ENCODE assay signal across 12 mouse cellular contexts in the genomic region with DNA sequence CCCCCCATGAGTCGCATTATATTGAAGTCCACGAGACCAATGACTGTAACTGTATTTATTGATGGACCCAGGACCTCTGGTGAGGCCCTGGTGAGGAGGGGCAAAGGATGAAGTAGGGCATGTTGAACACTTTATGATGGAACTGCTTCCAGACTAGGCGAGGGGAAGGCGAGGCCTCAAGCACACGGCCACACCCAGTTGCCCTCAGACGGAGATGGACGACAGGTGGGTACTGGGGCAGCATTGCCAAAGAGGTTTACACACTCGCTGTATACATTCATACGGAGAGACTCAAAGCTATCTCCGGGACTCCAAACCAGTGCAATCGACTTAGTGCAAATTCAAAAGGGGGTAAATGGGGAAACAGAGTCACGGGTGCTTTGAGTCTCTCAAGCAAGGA. TPM values are rescaled to one million over a fixed set of nuclear protein-coding genes. Genes with fewer than 3 reads are reported as not detected.
DNase-seq lines count a peak whose midpoint lies in the region; ATAC-seq lines count a peak whose summit lies in the region.
"Had no signal": no experiment of that assay in that cellular context is flagged by ENCODE, and none has a peak within 500 bp of the region (broad histone marks: within the 10 kb centered on the region; RNA-seq: fewer than 3 reads in every experiment).

No protein-coding gene starts in this region.

- H3K4me2 ChIP-seq in hindbrain, embryonic 14.5 days (replicated peaks): no peak overlapping the region
- H3K4me2 ChIP-seq in embryonic facial prominence, embryonic 11.5 days (ENCODE audit: low read depth, low read length): peak overlapping the region; percentile 56
- H3K4me2 ChIP-seq in embryonic facial prominence, embryonic 13.5 days: peak overlapping the region; percentile 63
- 0 out of 2 replicates have a peak overlapping the region, but pooled peaks have one; percentile 66 for H3K4me2 ChIP-seq in liver, embryonic 12.5 days
- H3K4me2 ChIP-seq: hindbrain, embryonic 13.5 days; midbrain, embryonic 11.5 days had no signal

- no peak overlapping the region for H3K27ac ChIP-seq in hindbrain, embryonic 10.5 days
- no peak overlapping the region for H3K27ac ChIP-seq in hindbrain, embryonic 14.5 days
- peak overlapping the region; percentile 47; the same call in 1 of the 2 replicates for H3K27ac ChIP-seq in embryonic facial prominence, embryonic 11.5 days (replicated peaks; ENCODE audit: low read depth, low read length)
- H3K27ac ChIP-seq in embryonic facial prominence, embryonic 13.5 days: peak overlapping the region; percentile 99
- peak overlapping the region; percentile 80; the same call in 1 of the 2 replicates for H3K27ac ChIP-seq in liver, embryonic 12.5 days
- H3K27ac ChIP-seq: hindbrain, embryonic 13.5 days had no signal

- H3K9ac ChIP-seq in hindbrain, embryonic 14.5 days: no peak overlapping the region
- peak overlapping the region; percentile 19; the same call in 1 of the 2 replicates for H3K9ac ChIP-seq in embryonic facial prominence, embryonic 11.5 days (replicated peaks; ENCODE audit: low read length)
- peak overlapping the region; percentile 84 for H3K9ac ChIP-seq in embryonic facial prominence, embryonic 13.5 days
- no peak overlapping the region for H3K9ac ChIP-seq in liver, embryonic 12.5 days
- H3K9ac ChIP-seq: hindbrain, embryonic 13.5 days had no signal

- peaks cover 27% of the 10 kb centered on the region for H3K27me3 ChIP-seq in hindbrain, embryonic 10.5 days (ENCODE audit: insufficient read depth, poor library complexity, severe bottlenecking)
- H3K27me3 ChIP-seq in hindbrain, embryonic 14.5 days (ENCODE audit: control insufficient read depth, insufficient read depth, low read length): 0 out of 2 replicates have a peak, but pooled peaks cover 7% of the 10 kb centered on the region
- H3K27me3 ChIP-seq in embryonic facial prominence, embryonic 11.5 days (ENCODE audit: control insufficient read depth, insufficient read depth, low read length): no peaks in the 10 kb centered on the region
- no peaks in the 10 kb centered on the region for H3K27me3 ChIP-seq in embryonic facial prominence, embryonic 13.5 days
- peaks cover 9% of the 10 kb centered on the region; the same call in 1 of the 2 replicates for H3K27me3 ChIP-seq in liver, embryonic 12.5 days (replicated peaks)

- H3K4me3 ChIP-seq in hindbrain, embryonic 10.5 days: peak overlapping the region; percentile 45; the same call in 1 of the 2 replicates
- H3K4me3 ChIP-seq in hindbrain, embryonic 14.5 days (replicated peaks; ENCODE audit: low read length): no peak overlapping the region
- H3K4me3 ChIP-seq in embryonic facial prominence, embryonic 11.5 days (ENCODE audit: low read depth, low read length): peak overlapping the region; percentile 45
- H3K4me3 ChIP-seq in embryonic facial prominence, embryonic 13.5 days: peak overlapping the region; percentile 53
- 0 out of 2 replicates have a peak overlapping the region, but pooled peaks have one; percentile 12 for H3K4me3 ChIP-seq in liver, embryonic 12.5 days

- no peaks in the 10 kb centered on the region for H3K36me3 ChIP-seq in hindbrain, embryonic 10.5 days
- no peaks in the 10 kb centered on the region for H3K36me3 ChIP-seq in hindbrain, embryonic 14.5 days (replicated peaks; ENCODE audit: control insufficient read depth, insufficient read depth)
- no peaks in the 10 kb centered on the region for H3K36me3 ChIP-seq in embryonic facial prominence, embryonic 11.5 days (replicated peaks; ENCODE audit: control insufficient read depth, insufficient read depth, low read depth, low read length)
- peaks cover 5% of the 10 kb centered on the region; the same call in 1 of the 2 replicates for H3K36me3 ChIP-seq in embryonic facial prominence, embryonic 13.5 days
- no peaks in the 10 kb centered on the region for H3K36me3 ChIP-seq in liver, embryonic 12.5 days
- H3K36me3 ChIP-seq: hindbrain, embryonic 13.5 days had no signal

- H3K9me3 ChIP-seq in hindbrain, embryonic 10.5 days: peaks cover 9% of the 10 kb centered on the region
- peaks cover 8% of the 10 kb centered on the region for H3K9me3 ChIP-seq in hindbrain, embryonic 14.5 days (ENCODE audit: control insufficient read depth, low read length)
- H3K9me3 ChIP-seq in embryonic facial prominence, embryonic 11.5 days (replicated peaks; ENCODE audit: control insufficient read depth, low read length): no peaks in the 10 kb centered on the region
- peaks cover 12% of the 10 kb centered on the region for H3K9me3 ChIP-seq in embryonic facial prominence, embryonic 13.5 days
- peaks cover 12% of the 10 kb centered on the region; the same call in 1 of the 2 replicates for H3K9me3 ChIP-seq in liver, embryonic 12.5 days (replicated peaks)

- ATAC-seq in hindbrain, embryonic 14.5 days (ENCODE audit: low FRiP score): no peak
- no peak for ATAC-seq in embryonic facial prominence, embryonic 11.5 days (replicated peaks; ENCODE audit: insufficient number of reproducible peaks, low FRiP score, low TSS enrichment, low read depth)
- no peak for ATAC-seq in embryonic facial prominence, embryonic 13.5 days (ENCODE audit: insufficient number of reproducible peaks, insufficient read depth, low FRiP score, low TSS enrichment, low read depth)
- no peak for ATAC-seq in liver, embryonic 12.5 days

- DNase-seq in hindbrain, embryonic 10.5 days (ENCODE audit: low spot score): no peak
- no peak for DNase-seq in hindbrain, embryonic 14.5 days (ENCODE audit: low spot score)
- no peak for DNase-seq in embryonic facial prominence, embryonic 11.5 days (ENCODE audit: low spot score)
- no peak for DNase-seq in testis, postnatal 10 days (ENCODE audit: low spot score)
- no peak for DNase-seq in left cerebral cortex, adult 9 months (ENCODE audit: low spot score in 2 of 2)
- DNase-seq in adrenal gland, adult 2 months: no peak
- DNase-seq: cerebellum, adult 8-10 months; left cerebral cortex, postnatal 4 days had no signal

- WGBS in hindbrain, embryonic 10.5 days: 91% methylated on average over 12 of the region's 12 CpGs
- WGBS in hindbrain, embryonic 14.5 days: 91% methylated on average over 12 of the region's 12 CpGs
- WGBS in embryonic facial prominence, embryonic 11.5 days: 85% methylated on average over 12 of the region's 12 CpGs
- WGBS in embryonic facial prominence, embryonic 13.5 days: 84% methylated on average over 12 of the region's 12 CpGs
- WGBS in liver, embryonic 12.5 days (ENCODE audit: insufficient replicate concordance): 71% methylated on average over 12 of the region's 12 CpGs

- H3K4me1 ChIP-seq in hindbrain, embryonic 10.5 days (replicated peaks): peaks cover 74% of the 10 kb centered on the region
- H3K4me1 ChIP-seq in hindbrain, embryonic 14.5 days (replicated peaks; ENCODE audit: control insufficient read depth, insufficient read depth, low read length): no peaks in the 10 kb centered on the region
- peaks cover 18% of the 10 kb centered on the region for H3K4me1 ChIP-seq in embryonic facial prominence, embryonic 11.5 days (ENCODE audit: control insufficient read depth, insufficient read depth, low read length)
- H3K4me1 ChIP-seq in embryonic facial prominence, embryonic 13.5 days: peaks cover 84% of the 10 kb centered on the region
- H3K4me1 ChIP-seq in liver, embryonic 12.5 days: peaks cover 65% of the 10 kb centered on the region

RNA-seq across cellular contexts. Expression of a gene that starts 43.0 kb away (rescaled TPM):
- 17.7 and 19.7 TPM in 2 replicates for polyA plus RNA-seq in hindbrain, embryonic 10.5 days (2016; fragmentation: Nextera tagmentation; extraction: Ambion mirVana)
- polyA plus RNA-seq in hindbrain, embryonic 14.5 days (2014; fragmentation: Nextera tagmentation; extraction: Ambion mirVana): 21.6 and 22.9 TPM in 2 replicates
- polyA plus RNA-seq in embryonic facial prominence, embryonic 11.5 days (2014; fragmentation: Nextera tagmentation; extraction: Ambion mirVana): 16.4 and 17.2 TPM in 2 replicates
- polyA plus RNA-seq in embryonic facial prominence, embryonic 13.5 days (2015; fragmentation: Nextera tagmentation; extraction: Ambion mirVana): 36.0 and 36.7 TPM in 2 replicates
- 10.4 and 14.4 TPM in 2 replicates for polyA plus RNA-seq in liver, embryonic 12.5 days (2016; fragmentation: Nextera tagmentation; extraction: Ambion mirVana)
- 1 to 10 TPM; 2.2 to 8.0 TPM for total RNA-seq in adrenal gland, adult 2 months (2021)
- 6.9 and 7.6 TPM in 2 replicates for polyA plus RNA-seq in adrenal gland, adult 2 months (2012; rRNA removed)

Comparison
In these comparisons a context has a peak if more than half of its experiments do, and no peak if none do; other contexts are left out.
1. H3K27ac ChIP-seq: peak in embryonic facial prominence, embryonic 11.5 days (single experiment), embryonic facial prominence, embryonic 13.5 days (single experiment) and liver, embryonic 12.5 days (single experiment); none in hindbrain, embryonic 10.5 days (single experiment) and hindbrain, embryonic 14.5 days (single experiment).
2. H3K9ac ChIP-seq: peak in embryonic facial prominence, embryonic 11.5 days (single experiment) and embryonic facial prominence, embryonic 13.5 days (single experiment); none in hindbrain, embryonic 14.5 days (single experiment) and liver, embryonic 12.5 days (single experiment).